10 mouse cellular contexts compared by ENCODE assay signal in genomic region chr1:66099562-66100444, GRCm38 (mm10).
DNase-seq lines count a peak whose midpoint lies in the region; ATAC-seq and TF ChIP-seq lines count a peak whose summit lies in the region.
"Had no signal": no experiment of that assay in that cellular context is flagged by ENCODE, and none has a peak within 500 bp of the region (broad histone marks: within the 10 kb centered on the region; RNA-seq: fewer than 3 reads in every experiment).

No protein-coding gene starts in this region.

- TF ChIP-seq RAD21 in MEL (IDR thresholded peaks at IDR 0.05; ENCODE audit: low read depth, low read length), result peak; percentile 5

- WGBS in kidney, postnatal 0 days, result 67% methylated on average over 5 of the region's 5 CpGs
- 80% methylated on average over 5 of the region's 5 CpGs for WGBS in midbrain, embryonic 15.5 days
- 69% methylated on average over 5 of the region's 5 CpGs for WGBS in kidney, embryonic 16.5 days

- no peak for ATAC-seq in kidney, postnatal 0 days (replicated peaks; ENCODE audit: low FRiP score, low read depth)
- ATAC-seq in midbrain, embryonic 15.5 days (replicated peaks), result peak; percentile 86
- no peak for ATAC-seq in kidney, embryonic 16.5 days (ENCODE audit: low FRiP score, low TSS enrichment)

- TF ChIP-seq POLR2A in MEL (IDR thresholded peaks at IDR 0.05; ENCODE audit: control insufficient read depth in 1 of 2, insufficient read depth in 1 of 2, low read depth in 1 of 2, low read length in 2 of 2, poor library complexity in 1 of 2), result no peak

- no peaks in the 10 kb centered on the region for H3K27me3 ChIP-seq in kidney, postnatal 0 days (ENCODE audit: insufficient read depth, low read length)
- no peaks in the 10 kb centered on the region for H3K27me3 ChIP-seq in MEL (ENCODE audit: control insufficient read depth in 1 of 2, insufficient read depth in 2 of 2, low read length in 2 of 2)
- H3K27me3 ChIP-seq in midbrain, embryonic 15.5 days (replicated peaks), result no peaks in the 10 kb centered on the region
- H3K27me3 ChIP-seq in kidney, embryonic 16.5 days (ENCODE audit: insufficient read depth, low read length), result no peaks in the 10 kb centered on the region
- H3K27me3 ChIP-seq: limb, embryonic 15.5 days had no signal

- H3K9me3 ChIP-seq in kidney, postnatal 0 days (replicated peaks; ENCODE audit: low read length), result no peaks in the 10 kb centered on the region
- H3K9me3 ChIP-seq in MEL (replicated peaks; ENCODE audit: insufficient read depth, low read length), result no peaks in the 10 kb centered on the region
- no peaks in the 10 kb centered on the region for H3K9me3 ChIP-seq in midbrain, embryonic 15.5 days
- no peaks in the 10 kb centered on the region for H3K9me3 ChIP-seq in kidney, embryonic 16.5 days (ENCODE audit: low read length)
- H3K9me3 ChIP-seq: limb, embryonic 15.5 days had no signal

- no peaks in the 10 kb centered on the region for H3K79me2 ChIP-seq in MEL (ENCODE audit: control insufficient read depth, insufficient read depth, low read length, poor library complexity)

- DNase-seq in cerebellum, adult 9-10 months, result peak; percentile 47
- DNase-seq in cerebellum, adult 8-10 months, result no peak
- DNase-seq in kidney, postnatal 0 days (ENCODE audit: low spot score), result peak; percentile 51
- no peak for DNase-seq in kidney, adult 8-10 months
- no peak for DNase-seq in MEL (ENCODE audit: low read depth, low spot score)
- no peak for DNase-seq in right cerebral cortex, postnatal 4 days
- DNase-seq: adrenal gland, postnatal 25 days had no signal

- H3K4me2 ChIP-seq in kidney, postnatal 0 days (ENCODE audit: low read length), result no peak overlapping the region
- H3K4me2 ChIP-seq in midbrain, embryonic 15.5 days, result no peak overlapping the region
- no peak overlapping the region for H3K4me2 ChIP-seq in kidney, embryonic 16.5 days (replicated peaks; ENCODE audit: low read depth, low read length)
- H3K4me2 ChIP-seq: limb, embryonic 15.5 days had no signal

- H3K4me1 ChIP-seq in kidney, postnatal 0 days (replicated peaks; ENCODE audit: insufficient read depth, low read length), result no peaks in the 10 kb centered on the region
- no peaks in the 10 kb centered on the region for H3K4me1 ChIP-seq in MEL (ENCODE audit: control insufficient read depth in 1 of 2, insufficient read depth in 2 of 2, low read length in 2 of 2)
- H3K4me1 ChIP-seq in midbrain, embryonic 15.5 days, result no peaks in the 10 kb centered on the region
- H3K4me1 ChIP-seq in kidney, embryonic 16.5 days (ENCODE audit: insufficient read depth, low read length), result no peaks in the 10 kb centered on the region
- H3K4me1 ChIP-seq: limb, embryonic 15.5 days had no signal

- peak; percentile 76 for TF ChIP-seq CTCF in kidney, postnatal 0 days (IDR thresholded peaks at IDR 0.05; ENCODE audit: low read depth)
- TF ChIP-seq CTCF in MEL (IDR thresholded peaks at IDR 0.05 in 2 of 3, conservative IDR thresholded peaks at IDR 0.05 in 1 of 3; ENCODE audit: control insufficient read depth in 1 of 3, insufficient read depth in 1 of 3, low read depth in 2 of 3, low read length in 3 of 3, poor library complexity in 1 of 3, severe bottlenecking in 1 of 3), result no peak; a peak in 1 of 6 replicates

- H3K9ac ChIP-seq in kidney, postnatal 0 days (ENCODE audit: low read depth, low read length), result no peak overlapping the region
- no peak overlapping the region for H3K9ac ChIP-seq in MEL (ENCODE audit: control insufficient read depth, low read depth, low read length, poor library complexity, severe bottlenecking)
- no peak overlapping the region for H3K9ac ChIP-seq in midbrain, embryonic 15.5 days
- no peak overlapping the region for H3K9ac ChIP-seq in kidney, embryonic 16.5 days (replicated peaks; ENCODE audit: low read length)
- H3K9ac ChIP-seq: limb, embryonic 15.5 days had no signal

- no peaks in the 10 kb centered on the region for H3K36me3 ChIP-seq in kidney, postnatal 0 days (ENCODE audit: insufficient read depth, low read length)
- H3K36me3 ChIP-seq in MEL (ENCODE audit: control insufficient read depth in 1 of 2, insufficient read depth in 2 of 2, low read length in 2 of 2), result no peaks in the 10 kb centered on the region
- H3K36me3 ChIP-seq in midbrain, embryonic 15.5 days (replicated peaks), result no peaks in the 10 kb centered on the region
- no peaks in the 10 kb centered on the region for H3K36me3 ChIP-seq in kidney, embryonic 16.5 days (ENCODE audit: insufficient read depth, low read length)
- H3K36me3 ChIP-seq: limb, embryonic 15.5 days had no signal

- TF ChIP-seq EP300 in MEL (IDR thresholded peaks at IDR 0.05; ENCODE audit: low read depth in 1 of 2, low read length in 2 of 2), result no peak

- H3K4me3 ChIP-seq in kidney, postnatal 0 days (replicated peaks; ENCODE audit: low read depth, low read length), result no peak overlapping the region
- no peak overlapping the region for H3K4me3 ChIP-seq in MEL (ENCODE audit: control insufficient read depth in 1 of 2, insufficient read depth in 1 of 2, low read depth in 2 of 2, low read length in 2 of 2)
- no peak overlapping the region for H3K4me3 ChIP-seq in midbrain, embryonic 15.5 days
- no peak overlapping the region for H3K4me3 ChIP-seq in kidney, embryonic 16.5 days (ENCODE audit: low read length)
- H3K4me3 ChIP-seq: limb, embryonic 15.5 days had no signal

- no peak overlapping the region for H3K27ac ChIP-seq in kidney, postnatal 0 days
- no peak overlapping the region for H3K27ac ChIP-seq in MEL (ENCODE audit: control insufficient read depth, low read depth, low read length)
- no peak overlapping the region for H3K27ac ChIP-seq in midbrain, embryonic 15.5 days
- H3K27ac ChIP-seq in kidney, embryonic 16.5 days (ENCODE audit: low read length), result no peak overlapping the region
- H3K27ac ChIP-seq: limb, embryonic 15.5 days had no signal

TF ChIP-seq in MEL, 35 proteins besides CTCF, POLR2A, EP300 and RAD21:
- no peak for TF ChIP-seq POLR2AphosphoS5 (IDR thresholded peaks at IDR 0.05; ENCODE audit: borderline replicate concordance, low read depth, low read length)
- no peak for TF ChIP-seq ZKSCAN1 (IDR thresholded peaks at IDR 0.05; ENCODE audit: low read depth, low read length)
- no peak for TF ChIP-seq CHD1 (IDR thresholded peaks at IDR 0.05; ENCODE audit: low read depth, low read length)
- TF ChIP-seq MAX (IDR thresholded peaks at IDR 0.05; ENCODE audit: low read length), result no peak
- no peak for TF ChIP-seq NELFE (IDR thresholded peaks at IDR 0.05; ENCODE audit: low read depth, low read length)
- no peak for TF ChIP-seq MAZ (IDR thresholded peaks at IDR 0.05; ENCODE audit: low read depth, low read length)
- TF ChIP-seq GABPA (IDR thresholded peaks at IDR 0.05; ENCODE audit: low read depth, low read length), result no peak
- no peak for TF ChIP-seq ZC3H11A (IDR thresholded peaks at IDR 0.05; ENCODE audit: low read depth, low read length)
- TF ChIP-seq SMC3 (IDR thresholded peaks at IDR 0.05; ENCODE audit: low read depth, low read length), result no peak
- TF ChIP-seq TCF12 (IDR thresholded peaks at IDR 0.05; ENCODE audit: low read depth, low read length), result no peak
- no peak for TF ChIP-seq E2F4 (IDR thresholded peaks at IDR 0.05; ENCODE audit: borderline replicate concordance, low read depth, low read length)
- TF ChIP-seq NRF1 (IDR thresholded peaks at IDR 0.05; ENCODE audit: insufficient read depth, low read depth, low read length, poor library complexity, severe bottlenecking), result no peak
- no peak for TF ChIP-seq JUND (IDR thresholded peaks at IDR 0.05; ENCODE audit: low read depth, low read length)
- TF ChIP-seq HCFC1 (IDR thresholded peaks at IDR 0.05; ENCODE audit: low read depth, low read length), result no peak
- TF ChIP-seq TBP (IDR thresholded peaks at IDR 0.05; ENCODE audit: low read depth, low read length), result no peak
- TF ChIP-seq USF1 (IDR thresholded peaks at IDR 0.05; ENCODE audit: low read depth, low read length), result no peak
- TF ChIP-seq ETS1 (IDR thresholded peaks at IDR 0.05; ENCODE audit: low read depth, low read length), result no peak
- no peak for TF ChIP-seq KAT2A (conservative IDR thresholded peaks at IDR 0.05; ENCODE audit: low read depth, low read length)
- no peak for TF ChIP-seq BHLHE40 (IDR thresholded peaks at IDR 0.05; ENCODE audit: borderline replicate concordance, low read depth, low read length)

Comparison
In these comparisons a context has a peak if more than half of its experiments do, and no peak if none do; other contexts are left out.
1. DNase-seq: peak in cerebellum, adult 9-10 months (single experiment) and kidney, postnatal 0 days (single experiment); none in cerebellum, adult 8-10 months (single experiment), kidney, adult 8-10 months (0 of 2), MEL (single experiment) and right cerebral cortex, postnatal 4 days (single experiment).